Mouse (Mus musculus): ENCODE results near the gene Dach2. TPM values are rescaled to one million over a fixed set of nuclear protein-coding genes. Genes with fewer than 3 reads are reported as not detected.

Dach2 gene
- polyA plus RNA-seq, 1 experiment from 2014 or later: 8.7 TPM

DNA sequence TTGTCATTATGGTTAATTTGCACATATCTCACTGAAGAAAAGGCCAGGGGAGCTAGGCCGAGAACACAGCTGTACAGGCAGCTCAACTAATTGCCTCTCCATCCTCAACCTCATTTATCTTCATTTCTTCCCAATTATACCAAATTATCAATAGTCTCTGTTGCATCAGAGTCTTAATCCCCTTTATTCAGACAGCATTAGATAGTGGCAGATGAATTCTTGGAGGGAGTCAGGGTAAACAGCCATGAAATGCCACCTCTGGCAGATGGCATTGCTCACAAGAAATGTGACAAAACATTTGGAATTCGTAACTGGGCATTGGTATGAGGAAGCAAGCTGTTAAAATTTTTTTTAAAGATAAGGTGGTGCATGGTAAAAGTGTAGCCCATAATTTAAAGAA is 389.9 kb downstream of the Dach2 start:
- no peaks in the 10 kb centered on the region for H3K9me3 ChIP-seq (replicated peaks)
- no peaks in the 10 kb centered on the region for H3K36me3 ChIP-seq
- no peaks in the 10 kb centered on the region for H3K4me1 ChIP-seq
- H3K27ac ChIP-seq (replicated peaks): no peak overlapping the region
- 75% methylated on average over 2 of the region's 2 CpGs for WGBS
- H3K4me3 ChIP-seq: no peak overlapping the region
- H3K27me3 ChIP-seq (ENCODE audit: low read depth, poor library complexity, severe bottlenecking): no peaks in the 10 kb centered on the region
- no peak for DNase-seq (ENCODE audit: low spot score)

DNA sequence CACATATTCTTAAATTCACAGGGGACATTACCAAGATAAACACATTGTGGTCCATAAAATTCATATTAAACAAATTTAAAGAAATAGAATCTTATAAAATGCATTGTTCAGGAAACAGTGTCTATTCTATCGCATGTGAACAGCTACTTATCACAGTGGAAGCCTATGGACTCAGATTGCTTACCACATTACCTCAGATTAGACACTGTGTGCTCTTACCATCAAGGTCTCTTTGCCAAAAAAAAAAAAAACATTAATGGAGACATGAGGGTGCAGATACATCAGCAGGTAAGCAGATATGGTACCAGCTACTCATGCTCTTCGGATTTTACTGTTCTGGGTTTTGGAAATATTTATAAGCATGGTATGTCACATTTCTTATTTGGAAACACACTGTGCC is 415.1 kb downstream of the Dach2 start:
- Histone ChIP-seq H3K27ac (replicated peaks) (no peak overlapping the region), H3K9me3 (replicated peaks) (no peaks in the 10 kb centered on the region), H3K4me3 (no peak overlapping the region), H3K36me3 (no peaks in the 10 kb centered on the region), H3K4me1 (no peaks in the 10 kb centered on the region), H3K27me3 (ENCODE audit: low read depth, poor library complexity, severe bottlenecking) (no peaks in the 10 kb centered on the region)
- 84% methylated on average over 2 of the region's 2 CpGs for WGBS
- no peak for DNase-seq (ENCODE audit: low spot score)

DNA sequence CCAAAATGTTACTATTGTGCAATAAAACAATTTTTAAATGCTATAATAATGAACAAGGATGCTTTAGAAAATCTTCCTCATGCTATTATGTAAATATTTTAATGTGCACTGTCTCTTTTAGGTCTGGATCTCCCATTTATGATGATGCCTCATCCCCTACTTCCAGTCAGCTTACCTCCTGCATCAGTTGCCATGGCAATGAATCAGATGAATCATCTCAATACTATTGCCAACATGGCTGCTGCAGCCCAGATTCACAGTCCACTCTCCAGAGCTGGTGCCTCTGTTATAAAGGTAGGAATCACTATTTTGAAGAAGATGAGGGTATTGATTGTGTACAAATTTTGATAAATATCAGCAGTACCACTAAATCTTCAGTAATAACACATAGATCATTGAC is 426.8 kb downstream of the Dach2 start:
- no peaks in the 10 kb centered on the region for H3K4me1 ChIP-seq
- H3K27ac ChIP-seq (replicated peaks): no peak overlapping the region
- DNase-seq (ENCODE audit: low spot score): no peak
- no peak overlapping the region for H3K4me3 ChIP-seq
- no peaks in the 10 kb centered on the region for H3K27me3 ChIP-seq (ENCODE audit: low read depth, poor library complexity, severe bottlenecking)
- no peaks in the 10 kb centered on the region for H3K9me3 ChIP-seq (replicated peaks)
- H3K36me3 ChIP-seq: no peaks in the 10 kb centered on the region

DNA sequence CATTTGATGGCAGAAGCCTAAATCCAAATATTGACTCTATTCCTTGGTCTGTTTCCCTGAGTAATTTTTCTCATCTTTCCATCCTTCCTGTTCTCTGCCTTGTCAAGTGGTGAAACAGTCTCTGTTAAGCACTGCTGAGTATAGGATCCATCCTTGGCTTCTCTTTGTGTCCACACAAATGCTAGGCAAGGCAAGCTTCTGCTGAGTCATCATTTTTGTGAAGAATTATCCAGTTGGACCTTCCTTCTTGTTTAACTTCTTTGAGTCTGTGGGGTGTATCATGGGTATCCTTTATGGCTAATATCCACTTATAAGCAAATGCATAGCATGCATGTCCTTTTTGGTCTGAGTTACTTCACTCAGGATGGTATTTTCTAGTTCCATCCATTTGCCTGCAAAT is 449.8 kb downstream of the Dach2 start:
- Histone ChIP-seq H3K27ac (replicated peaks) (no peak overlapping the region), H3K27me3 (ENCODE audit: low read depth, poor library complexity, severe bottlenecking) (no peaks in the 10 kb centered on the region), H3K4me1 (no peaks in the 10 kb centered on the region), H3K36me3 (no peaks in the 10 kb centered on the region), H3K4me3 (no peak overlapping the region), H3K9me3 (replicated peaks) (no peaks in the 10 kb centered on the region)
- DNase-seq (ENCODE audit: low spot score): no peak

DNA sequence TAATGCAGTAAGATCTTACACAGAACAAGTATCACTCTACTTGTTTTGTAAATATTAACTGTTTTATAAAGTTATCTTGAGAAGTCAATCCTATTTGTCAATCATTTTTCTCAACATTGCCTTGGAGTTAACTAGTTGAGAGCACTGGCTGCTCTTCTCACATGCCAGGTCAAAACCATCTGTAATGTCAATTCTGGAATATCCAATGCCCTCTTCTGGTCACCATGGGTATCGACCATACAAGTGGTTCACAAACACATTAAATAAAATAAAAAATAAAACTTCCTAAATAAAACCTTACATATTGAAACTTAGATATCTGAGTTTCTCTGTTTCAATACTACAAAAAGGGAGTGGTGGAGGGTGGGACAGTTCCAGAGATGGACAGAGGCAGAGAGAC is 495.0 kb downstream of the Dach2 start:
- 38% methylated on average over 1 of the region's 1 CpGs for WGBS
- no peaks in the 10 kb centered on the region for H3K27me3 ChIP-seq (ENCODE audit: low read depth, poor library complexity, severe bottlenecking)
- no peaks in the 10 kb centered on the region for H3K9me3 ChIP-seq (replicated peaks)
- no peaks in the 10 kb centered on the region for H3K4me1 ChIP-seq
- no peak overlapping the region for H3K27ac ChIP-seq (replicated peaks)
- no peak overlapping the region for H3K4me3 ChIP-seq
- no peak for DNase-seq (ENCODE audit: low spot score)
- no peaks in the 10 kb centered on the region for H3K36me3 ChIP-seq

DNA sequence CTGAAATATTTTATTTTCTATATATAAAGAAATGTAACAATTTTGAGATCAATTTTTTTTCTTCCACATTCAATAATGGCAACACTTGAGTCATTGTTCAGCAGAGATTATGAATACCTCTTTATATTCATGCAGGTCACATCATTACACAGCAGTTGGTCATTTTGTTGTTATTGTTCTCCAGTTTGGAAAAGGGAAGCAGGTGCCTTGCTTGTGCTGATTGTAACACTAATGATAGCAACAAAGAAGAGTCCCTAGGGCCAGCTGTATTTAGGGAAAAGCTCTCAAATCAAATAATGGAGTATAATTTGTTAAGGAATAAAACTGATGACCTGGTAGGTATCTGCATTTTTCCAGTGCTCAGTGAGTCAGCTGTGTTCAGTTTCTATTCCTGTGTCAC is 513.1 kb downstream of the Dach2 start:
- Histone ChIP-seq H3K9me3 (replicated peaks) (no peaks in the 10 kb centered on the region), H3K27me3 (ENCODE audit: low read depth, poor library complexity, severe bottlenecking) (no peaks in the 10 kb centered on the region), H3K4me1 (no peaks in the 10 kb centered on the region), H3K4me3 (no peak overlapping the region), H3K27ac (replicated peaks) (no peak overlapping the region), H3K36me3 (no peaks in the 10 kb centered on the region)
- no peak for DNase-seq (ENCODE audit: low spot score)

DNA sequence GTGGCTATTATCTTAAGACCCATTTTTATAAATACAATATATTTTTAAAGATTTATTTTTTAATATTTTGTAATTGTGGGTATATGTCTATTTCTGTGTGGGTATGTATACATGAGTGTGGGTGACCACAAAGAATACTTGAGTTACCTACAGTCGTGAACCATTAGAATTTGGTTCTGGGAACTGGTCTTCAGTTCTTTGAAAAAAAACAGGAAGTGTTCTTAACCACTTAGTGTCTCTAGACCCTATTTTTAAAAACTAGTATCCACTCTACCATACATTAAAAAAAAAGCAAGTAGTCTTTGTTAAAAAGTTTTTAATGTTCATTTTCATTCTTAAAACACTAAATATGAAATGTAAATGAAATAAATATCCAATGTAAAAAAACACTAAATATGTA is 529.5 kb downstream of the Dach2 start:
- 74% methylated on average over 1 of the region's 1 CpGs for WGBS
- Histone ChIP-seq H3K4me1 (no peaks in the 10 kb centered on the region), H3K36me3 (no peaks in the 10 kb centered on the region), H3K27me3 (ENCODE audit: low read depth, poor library complexity, severe bottlenecking) (no peaks in the 10 kb centered on the region), H3K9me3 (replicated peaks) (no peaks in the 10 kb centered on the region), H3K4me3 (no peak overlapping the region), H3K27ac (replicated peaks) (no peak overlapping the region)
- no peak for DNase-seq (ENCODE audit: low spot score)

DNA sequence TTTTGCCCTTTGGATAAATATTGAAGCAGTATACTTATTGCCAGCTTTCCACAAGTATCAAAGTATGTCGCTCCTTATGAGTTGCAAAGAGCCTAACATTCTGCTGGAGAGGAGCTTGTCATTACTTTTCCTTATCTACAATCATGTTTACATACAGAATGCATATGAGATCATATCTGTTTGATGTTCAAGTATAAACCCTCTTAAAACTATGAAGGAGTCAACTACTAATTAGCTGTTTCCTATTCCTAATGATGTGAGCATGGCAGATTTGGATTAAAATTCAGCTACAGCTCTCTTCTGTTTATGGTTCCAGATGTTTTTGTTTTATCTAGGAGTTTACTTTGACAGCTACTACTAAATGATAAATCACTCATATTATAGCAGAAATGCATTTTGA is 535.8 kb downstream of the Dach2 start:
- H3K27ac ChIP-seq (replicated peaks): no peak overlapping the region
- H3K27me3 ChIP-seq (ENCODE audit: low read depth, poor library complexity, severe bottlenecking): no peaks in the 10 kb centered on the region
- no peaks in the 10 kb centered on the region for H3K9me3 ChIP-seq (replicated peaks)
- no peaks in the 10 kb centered on the region for H3K36me3 ChIP-seq
- DNase-seq (ENCODE audit: low spot score): no peak
- no peaks in the 10 kb centered on the region for H3K4me1 ChIP-seq
- WGBS: 90% methylated on average over 1 of the region's 1 CpGs
- no peak overlapping the region for H3K4me3 ChIP-seq

DNA sequence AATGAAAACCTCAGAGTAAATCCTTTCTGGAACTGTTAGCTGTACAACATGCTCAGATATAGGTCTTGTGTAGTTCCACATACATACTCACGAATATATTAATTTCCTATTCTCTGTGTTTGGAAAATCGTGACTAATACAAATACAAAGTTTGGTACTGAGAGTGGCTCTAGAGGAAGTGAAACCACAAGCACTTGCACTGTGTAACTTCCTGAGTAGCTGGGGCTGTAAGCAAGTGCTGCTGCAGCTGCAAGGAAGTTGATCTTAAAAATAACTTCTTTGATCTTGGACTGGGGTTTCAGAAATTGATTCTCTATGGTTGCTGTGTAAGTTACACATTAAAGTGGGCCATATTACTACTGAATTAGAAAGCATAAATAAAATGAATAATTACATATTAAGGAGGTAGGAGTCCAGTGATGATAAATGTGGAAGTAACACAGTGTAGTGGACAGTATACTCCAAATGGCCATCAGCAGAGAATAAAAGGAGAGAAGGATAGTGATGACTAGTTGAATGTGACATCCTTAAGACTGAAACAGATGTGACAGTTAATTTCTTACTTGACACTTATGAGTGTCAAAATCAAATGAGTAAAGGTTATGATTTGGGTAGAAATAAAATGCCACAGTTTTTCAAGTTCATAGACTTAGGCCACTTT is 570.7 kb downstream of the Dach2 start:
- no peak for DNase-seq (ENCODE audit: low spot score)
- Histone ChIP-seq H3K27ac (replicated peaks) (no peak overlapping the region), H3K36me3 (no peaks in the 10 kb centered on the region), H3K4me1 (no peaks in the 10 kb centered on the region), H3K9me3 (replicated peaks) (no peaks in the 10 kb centered on the region), H3K27me3 (ENCODE audit: low read depth, poor library complexity, severe bottlenecking) (no peaks in the 10 kb centered on the region), H3K4me3 (no peak overlapping the region)
- 78% methylated on average over 2 of the region's 2 CpGs for WGBS

Other genes starting within 250 kb of the Dach2 start
- 11.3 and 14.3 TPM in 2 replicates for gene Chm, start 112.0 kb upstream of the Dach2 start, polyA plus RNA-seq (2016; fragmentation: Nextera tagmentation; extraction: Ambion mirVana)

Measured in midbrain, embryonic 10.5 days (tissue).